Mouse (Mus musculus): ENCODE results near the gene Cog3. TPM values are rescaled to one million over a fixed set of nuclear protein-coding genes. Genes with fewer than 3 reads are reported as not detected.
A peak's percentile ranks its signal among the peaks of the same experiment; 100 is the strongest.
"Not testable (repeated sequence)": the region's sequence is repeated elsewhere in the genome, so short reads cannot be mapped to it uniquely, and the experiment has no call there.

Gene Cog3
- polyA plus RNA-seq, 1 experiment from 2014 or later, result 25.8 TPM

GRCm38 (mm10) chr14:75786868-75787793 is 32.8 kb upstream of the Cog3 start, which contains the start of gene Slc25a30:
Gene Slc25a30, minus strand, starts transcription at chr14:75787037.
- no peaks in the 10 kb centered on the region for H3K27me3 ChIP-seq
- DNase-seq (ENCODE audit: low read depth, low spot score), result peak; percentile 58
- in situ Hi-C loops (cut with MboI; ENCODE audit: low pct_unique_long_range_greater_than_20kb), result no loop called here
- ChIA-PET CTCF (interaction anchor here (1.1 to 1.8 kb wide), 3 partner anchors 9 to 48 kb away, joined by 4 to 8 read pairs (median 7); no protein-coding TSS in a partner anchor), POLR2A (interaction anchor here (1.3 to 1.8 kb wide), 3 partner anchors 12 to 48 kb away, joined by 3 to 5 read pairs (median 4); no protein-coding TSS in a partner anchor)
- peak; percentile 98 for ATAC-seq
- no peak for TF ChIP-seq CTCF (IDR thresholded peaks at IDR 0.05)

- TF ChIP-seq CTCF (IDR thresholded peaks at IDR 0.05), result no peak
- ATAC-seq (peak; percentile 53), DNase-seq (ENCODE audit: low read depth, low spot score) (peak; percentile 9)
- no peaks in the 10 kb centered on the region for H3K27me3 ChIP-seq
- ChIA-PET POLR2A (interaction anchor here (0.8 to 1.8 kb wide), 4 partner anchors 11 to 48 kb away, joined by 3 to 5 read pairs (median 4); no protein-coding TSS in a partner anchor), CTCF (interaction anchor here (0.9 to 1.8 kb wide), 4 partner anchors 9 to 49 kb away, joined by 4 to 8 read pairs (median 6); no protein-coding TSS in a partner anchor)
- in situ Hi-C loops (cut with MboI; ENCODE audit: low pct_unique_long_range_greater_than_20kb), result no loop called here
Measured at GRCm38 (mm10) chr14:75786424-75786867, 32.1 kb upstream of the Cog3 start.

GRCm38 (mm10) chr14:75779913-75780312 is 25.6 kb upstream of the Cog3 start:
- H3K27me3 ChIP-seq, result no peaks in the 10 kb centered on the region
- in situ Hi-C loops (cut with MboI; ENCODE audit: low pct_unique_long_range_greater_than_20kb), result loop anchor here (10.0 kb wide), 1 partner anchor 45 kb away; no protein-coding TSS in a partner anchor
- DNase-seq (ENCODE audit: low read depth, low spot score), result no peak
- TF ChIP-seq CTCF (IDR thresholded peaks at IDR 0.05), result no peak
- ChIA-PET CTCF (interaction anchor here (0.7 to 2.0 kb wide), 4 partner anchors 11 to 49 kb away, joined by 3 to 8 read pairs (median 5); no protein-coding TSS in a partner anchor), POLR2A (no interaction called here)
- no peak for ATAC-seq

DNA sequence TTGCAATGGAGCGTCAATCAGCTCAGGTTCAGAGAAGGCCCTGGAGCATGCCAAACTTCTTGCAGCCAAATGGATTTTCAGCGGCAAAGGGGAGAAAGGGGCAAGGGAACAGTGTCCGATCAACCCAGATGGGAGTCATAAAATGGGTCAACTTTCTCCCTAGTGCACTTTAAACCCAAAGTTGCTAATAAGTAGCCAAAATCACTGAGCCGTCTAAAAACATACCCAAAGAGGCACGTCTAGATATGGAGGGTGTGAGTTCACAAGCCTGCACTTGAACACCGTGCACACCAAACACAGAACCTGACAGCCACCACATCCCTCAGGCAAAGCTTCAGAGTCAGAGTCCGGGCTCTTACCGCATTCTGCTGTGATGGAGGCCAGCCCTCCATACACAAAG is 22.3 kb upstream of the Cog3 start:
- ATAC-seq (no peak), DNase-seq (ENCODE audit: low read depth, low spot score) (no peak)
- ChIA-PET CTCF (interaction anchor here (0.6 to 2.2 kb wide), 2 partner anchors 10 to 48 kb away, joined by 3 to 7 read pairs; partner anchors contain the start of gene Slc25a30), POLR2A (no interaction called here)
- no peaks in the 10 kb centered on the region for H3K27me3 ChIP-seq
- in situ Hi-C loops (cut with MboI; ENCODE audit: low pct_unique_long_range_greater_than_20kb), result loop anchor here (10.0 kb wide), 1 partner anchor 48 kb away; no protein-coding TSS in a partner anchor
- TF ChIP-seq CTCF (IDR thresholded peaks at IDR 0.05), result no peak

DNA sequence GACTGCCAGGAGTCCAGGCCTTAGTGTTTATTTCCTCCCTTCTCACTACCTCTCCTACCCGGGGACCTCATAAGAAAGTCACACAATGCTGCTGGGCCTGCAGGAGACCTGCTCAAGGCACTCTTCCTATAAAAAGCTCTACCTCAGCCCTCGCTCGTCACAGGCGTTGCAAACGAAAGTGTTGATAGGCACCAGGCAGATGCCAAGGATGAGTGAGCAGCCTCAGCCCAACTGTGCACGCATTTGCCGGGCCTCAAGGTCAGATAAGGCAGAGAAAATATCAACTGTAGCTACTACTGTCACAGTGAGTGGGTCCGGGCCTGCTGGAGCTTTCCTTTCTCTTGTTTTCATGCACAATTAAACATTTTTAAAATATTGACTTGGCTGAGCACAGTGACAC is 19.1 kb upstream of the Cog3 start:
- no peak for ATAC-seq
- CTCF ChIA-PET, result interaction anchor here (1.6 to 1.9 kb wide), 2 partner anchors 55 to 56 kb away, joined by 6 read pairs; no protein-coding TSS in a partner anchor

DNA sequence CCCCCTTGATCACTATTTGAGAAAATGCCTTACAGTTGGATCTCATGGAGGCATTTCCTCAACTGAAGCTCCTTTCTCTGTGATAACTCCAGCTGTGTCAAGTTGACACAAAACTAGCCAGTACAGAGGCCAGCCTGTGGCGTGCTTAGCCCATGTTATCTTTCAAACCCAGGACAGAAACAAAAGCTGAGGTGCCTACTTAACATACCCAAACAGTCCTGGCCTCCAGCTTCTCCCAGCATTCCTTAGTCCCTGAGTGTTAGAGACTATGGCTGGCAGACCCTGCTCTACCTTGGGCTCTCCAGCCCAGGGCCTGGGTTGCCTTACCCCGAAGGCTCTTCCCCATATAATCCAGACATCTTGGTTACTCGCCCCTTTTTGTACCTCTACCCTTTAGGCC is 18.1 kb upstream of the Cog3 start:
- in situ Hi-C loops (cut with MboI; ENCODE audit: low pct_unique_long_range_greater_than_20kb), result loop anchor here (10.0 kb wide), 1 partner anchor 52 kb away; no protein-coding TSS in a partner anchor
- POLR2A ChIA-PET, result interaction anchor here (0.8 kb wide), 1 partner anchor 10 kb away, joined by 3 read pairs; no protein-coding TSS in a partner anchor
- H3K27me3 ChIP-seq; ATAC-seq; DNase-seq (ENCODE audit: low read depth, low spot score): not testable (repeated sequence)
- CTCF ChIA-PET, result interaction anchor here (1.9 kb wide), 1 partner anchor 56 kb away, joined by 6 read pairs; no protein-coding TSS in a partner anchor

More for the DNA sequence above, 19.1 kb upstream of the Cog3 start:
- TF ChIP-seq CTCF (IDR thresholded peaks at IDR 0.05), result no peak
- POLR2A ChIA-PET, result interaction anchor here (1.0 kb wide), 2 partner anchors 13 to 16 kb away, joined by 3 to 4 read pairs; no protein-coding TSS in a partner anchor
- H3K27me3 ChIP-seq, result no peaks in the 10 kb centered on the region
- DNase-seq (ENCODE audit: low read depth, low spot score), result no peak
- in situ Hi-C loops (cut with MboI; ENCODE audit: low pct_unique_long_range_greater_than_20kb), result loop anchor here (10.0 kb wide), 1 partner anchor 51 kb away; no protein-coding TSS in a partner anchor

GRCm38 (mm10) chr14:75771101-75771501 is 16.8 kb upstream of the Cog3 start:
- ChIA-PET CTCF (interaction anchor here (1.3 kb wide), 1 partner anchor 13 kb away, joined by 3 read pairs; no protein-coding TSS in a partner anchor), POLR2A (no interaction called here)
- ATAC-seq (no peak), DNase-seq (ENCODE audit: low read depth, low spot score) (no peak)
- TF ChIP-seq CTCF (IDR thresholded peaks at IDR 0.05), result peak; percentile 44
- in situ Hi-C loops (cut with MboI; ENCODE audit: low pct_unique_long_range_greater_than_20kb), result loop anchor here (10.0 kb wide), 1 partner anchor 54 kb away; no protein-coding TSS in a partner anchor
- H3K27me3 ChIP-seq, result no peaks in the 10 kb centered on the region

DNA sequence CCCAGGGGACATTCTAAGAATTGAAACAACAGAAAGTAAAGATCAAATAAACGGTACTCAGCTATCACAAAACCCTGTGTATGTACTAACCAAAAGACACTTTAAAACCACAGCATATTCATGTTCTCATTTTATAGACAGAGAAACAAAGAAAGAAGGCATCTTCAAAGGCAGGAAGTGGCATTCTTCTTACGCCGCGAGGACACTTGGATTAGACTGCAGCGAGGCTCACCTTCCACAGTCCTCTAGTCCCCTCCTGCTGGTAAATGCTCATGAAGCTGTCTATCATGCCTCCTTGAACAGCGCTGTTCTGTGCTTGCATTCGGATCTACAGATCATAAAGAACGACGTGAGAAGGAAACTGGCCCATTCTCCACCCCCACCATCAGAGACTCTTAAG is 15.0 kb upstream of the Cog3 start:
- ChIA-PET POLR2A (no interaction called here), CTCF (interaction anchor here (1.2 to 2.6 kb wide), 5 partner anchors 9 to 61 kb away, joined by 3 to 14 read pairs (median 6); no protein-coding TSS in a partner anchor)
- DNase-seq (ENCODE audit: low read depth, low spot score) (no peak), ATAC-seq (no peak)
- no peak for TF ChIP-seq CTCF (IDR thresholded peaks at IDR 0.05)
- no peaks in the 10 kb centered on the region for H3K27me3 ChIP-seq
- in situ Hi-C loops (cut with MboI; ENCODE audit: low pct_unique_long_range_greater_than_20kb), result loop anchor here (10.0 kb wide), 1 partner anchor 575 kb away; no protein-coding TSS in a partner anchor

GRCm38 (mm10) chr14:75768275-75768608 is 13.9 kb upstream of the Cog3 start:
- DNase-seq (ENCODE audit: low read depth, low spot score) (no peak), ATAC-seq (no peak)
- ChIA-PET CTCF (interaction anchor here (0.6 to 2.6 kb wide), 18 partner anchors 10 to 118 kb away, joined by 3 to 14 read pairs (median 4); no protein-coding TSS in a partner anchor), POLR2A (interaction anchor here (1.0 kb wide), 1 partner anchor 19 kb away, joined by 3 read pairs; the partner anchor contains the start of gene Slc25a30)
- peak; percentile 39 for TF ChIP-seq CTCF (IDR thresholded peaks at IDR 0.05)
- in situ Hi-C loops (cut with MboI; ENCODE audit: low pct_unique_long_range_greater_than_20kb), result loop anchor here (10.0 kb wide), 1 partner anchor 573 kb away; no protein-coding TSS in a partner anchor
- no peaks in the 10 kb centered on the region for H3K27me3 ChIP-seq
